8 mouse cellular contexts compared by ENCODE assay signal in the genomic region with DNA sequence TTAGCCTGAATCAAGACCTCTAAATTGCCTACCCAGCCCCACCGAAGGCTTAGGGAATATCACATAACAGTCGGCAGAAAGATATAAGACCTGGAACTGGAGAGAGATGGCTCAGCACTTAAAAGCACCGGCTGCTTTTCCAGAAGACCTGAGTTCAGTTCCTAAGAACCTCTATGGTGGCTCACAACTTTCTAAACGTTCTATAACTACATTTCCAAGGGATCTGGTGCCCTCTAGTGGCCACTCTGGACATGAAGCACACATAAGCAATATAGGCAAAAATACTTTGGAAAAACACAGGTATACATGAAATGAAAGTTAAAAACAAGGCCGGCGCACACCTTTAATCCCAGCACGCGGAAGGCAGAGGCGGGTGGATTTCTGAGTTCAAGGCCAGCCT. TPM values are rescaled to one million over a fixed set of nuclear protein-coding genes. Genes with fewer than 3 reads are reported as not detected.
DNase-seq lines count a peak whose midpoint lies in the region; ATAC-seq and TF ChIP-seq lines count a peak whose summit lies in the region.

No protein-coding gene starts in this region.

- no peak overlapping the region for H3K27ac ChIP-seq in intestine, embryonic 15.5 days
- H3K27ac ChIP-seq in small intestine, adult 2 months (ENCODE audit: insufficient read depth, low read depth, low read length), result no peak overlapping the region

- WGBS in intestine, embryonic 15.5 days, result 10% methylated on average over 9 of the region's 9 CpGs
- 9% methylated on average over 9 of the region's 9 CpGs for WGBS in small intestine, adult 2 months

- intact Hi-C loops in left cerebral cortex, postnatal 14 days (cut with DNase I), result loop anchor here (5.0 kb wide), 2 partner anchors 125 to 220 kb away; no protein-coding TSS in a partner anchor

- peak; percentile 71 for ATAC-seq in intestine, embryonic 15.5 days
- peak; percentile 87 for ATAC-seq in megakaryocyte-erythroid progenitor cell, adult 5-6 weeks (replicated peaks; ENCODE audit: low FRiP score, low TSS enrichment, poor library complexity, severe bottlenecking)

- no peak overlapping the region for H3K4me3 ChIP-seq in intestine, embryonic 15.5 days (replicated peaks)
- H3K4me3 ChIP-seq in small intestine, adult 2 months (ENCODE audit: low read depth, low read length), result peak overlapping the region; percentile 32; the same call in 1 of the 2 replicates

- H3K36me3 ChIP-seq in intestine, embryonic 15.5 days, result no peaks in the 10 kb centered on the region
- H3K36me3 ChIP-seq in small intestine, adult 2 months (ENCODE audit: control insufficient read depth, insufficient read depth, low read length), result no peaks in the 10 kb centered on the region

- peak; percentile 25 to 33 for DNase-seq in urinary bladder, adult 18-20 months (ENCODE audit: low spot score in 2 of 2)
- no peak for DNase-seq in urinary bladder, postnatal 10 days (ENCODE audit: low spot score)
- peak; percentile 90 for DNase-seq in embryo, embryonic 11 days
- peak; percentile 11 for DNase-seq in gastrocnemius, postnatal 25 days
- peak; percentile 82 to 84 for DNase-seq in left cerebral cortex, postnatal 14 days (ENCODE audit: low spot score in 2 of 2)

- peak overlapping the region; percentile 45; the same call in 1 of the 2 replicates for H3K4me2 ChIP-seq in intestine, embryonic 15.5 days (replicated peaks)

- H3K9me3 ChIP-seq in intestine, embryonic 15.5 days, result no peaks in the 10 kb centered on the region

- H3K27me3 ChIP-seq in intestine, embryonic 15.5 days (replicated peaks), result no peaks in the 10 kb centered on the region
- H3K27me3 ChIP-seq in small intestine, adult 2 months (ENCODE audit: control insufficient read depth, insufficient read depth, low read length), result no peaks in the 10 kb centered on the region

- no peaks in the 10 kb centered on the region for H3K4me1 ChIP-seq in intestine, embryonic 15.5 days (replicated peaks)
- no peaks in the 10 kb centered on the region for H3K4me1 ChIP-seq in small intestine, adult 2 months (ENCODE audit: control insufficient read depth, insufficient read depth, insufficient read length, low read length)

- TF ChIP-seq CTCF in small intestine, adult 2 months (IDR thresholded peaks at IDR 0.05; ENCODE audit: extremely low read depth, insufficient read length, insufficient replicate concordance, low read depth, low read length), result peak; percentile 33; the same call in 1 of the 2 replicates

- no peak overlapping the region for H3K9ac ChIP-seq in intestine, embryonic 15.5 days

- no peak for TF ChIP-seq POLR2A in small intestine, adult 2 months (IDR thresholded peaks at IDR 0.05; ENCODE audit: low read depth, low read length)

RNA-seq across cellular contexts. Expression of gene Spink2, which starts 5.9 kb away (rescaled TPM):
- not detected for total RNA-seq in gastrocnemius, postnatal 25 days (2021)
- 1.4 and 1.8 TPM in 2 replicates for polyA plus RNA-seq in intestine, embryonic 15.5 days (2015; fragmentation: Nextera tagmentation; extraction: Ambion mirVana)
- not detected for total RNA-seq in left cerebral cortex, postnatal 14 days (2021)
- total RNA-seq in megakaryocyte-erythroid progenitor cell, adult 5-6 weeks (2014; fragmentation: Nextera tagmentation), result not detected in 2 replicates
- total RNA-seq in megakaryocyte-erythroid progenitor cell, adult 5-6 weeks (2017), result not detected in 2 replicates
- polyA plus RNA-seq in small intestine, adult 2 months (2012; rRNA removed), result 0.25 TPM in 1 of 2 replicates, not detected in the other

RNA-seq across cellular contexts. Expression of gene Rest, which starts 48.1 kb away (rescaled TPM):
- 1 to 10 TPM; 7.9 to 8.0 TPM for total RNA-seq in gastrocnemius, postnatal 25 days (2021)
- 24.0 and 28.0 TPM in 2 replicates for polyA plus RNA-seq in intestine, embryonic 15.5 days (2015; fragmentation: Nextera tagmentation; extraction: Ambion mirVana)
- 1 to 10 TPM; 4.2 TPM for total RNA-seq in left cerebral cortex, postnatal 14 days (2021)
- total RNA-seq in megakaryocyte-erythroid progenitor cell, adult 5-6 weeks (2014; fragmentation: Nextera tagmentation), result 19.0 and 24.9 TPM in 2 replicates
- total RNA-seq in megakaryocyte-erythroid progenitor cell, adult 5-6 weeks (2017), result 39.5 and 44.0 TPM in 2 replicates
- 1.3 and 2.5 TPM in 2 replicates for polyA plus RNA-seq in small intestine, adult 2 months (2012; rRNA removed)
